Mouse (Mus musculus): ENCODE measurements around the gene Cfap43.
A peak's percentile ranks its signal among the peaks of the same experiment; 100 is the strongest.

Gene Cfap43

DNA sequence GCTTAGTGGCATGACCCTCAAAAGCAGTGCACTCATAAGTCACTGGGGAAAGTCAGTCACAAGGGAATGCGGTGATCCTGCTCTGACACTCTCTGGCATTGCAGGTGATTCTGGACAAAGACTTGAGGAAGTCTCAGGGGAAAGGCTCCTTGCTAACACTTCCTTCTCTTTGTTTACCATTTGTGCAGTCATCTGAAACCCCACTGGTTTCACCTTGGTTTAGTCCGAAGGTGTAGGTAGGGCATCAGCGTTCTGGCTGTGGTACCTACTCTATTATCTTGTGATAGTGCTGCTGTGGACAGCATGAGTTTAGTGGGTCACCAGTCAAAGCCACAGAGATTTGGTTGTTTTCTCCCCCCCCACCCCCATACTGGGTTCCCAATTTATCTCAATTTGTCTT, 69.4 kb downstream of the Cfap43 start:
- DNase-seq, result peak; percentile 64

DNA sequence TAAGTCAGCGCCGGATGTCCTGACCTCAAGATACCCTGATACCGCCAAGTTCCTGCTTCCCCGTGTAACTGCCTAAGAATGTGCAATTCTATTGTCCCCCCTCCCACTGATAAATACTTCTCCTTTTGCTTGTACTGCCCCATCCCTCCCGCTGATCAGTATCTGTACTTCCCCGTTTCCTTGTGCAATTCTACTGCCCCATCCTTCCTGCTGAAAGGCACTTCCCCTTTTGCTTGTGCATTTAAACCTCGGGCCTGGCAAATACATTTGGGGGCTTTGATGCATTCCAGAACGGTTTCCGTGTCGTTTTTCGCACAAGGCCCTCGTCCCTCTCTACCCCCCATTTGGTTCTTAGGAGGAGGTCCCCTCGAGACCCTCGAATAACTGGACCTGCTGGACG, 77.9 kb downstream of the Cfap43 start:
- DNase-seq, result peak; percentile 66

DNA sequence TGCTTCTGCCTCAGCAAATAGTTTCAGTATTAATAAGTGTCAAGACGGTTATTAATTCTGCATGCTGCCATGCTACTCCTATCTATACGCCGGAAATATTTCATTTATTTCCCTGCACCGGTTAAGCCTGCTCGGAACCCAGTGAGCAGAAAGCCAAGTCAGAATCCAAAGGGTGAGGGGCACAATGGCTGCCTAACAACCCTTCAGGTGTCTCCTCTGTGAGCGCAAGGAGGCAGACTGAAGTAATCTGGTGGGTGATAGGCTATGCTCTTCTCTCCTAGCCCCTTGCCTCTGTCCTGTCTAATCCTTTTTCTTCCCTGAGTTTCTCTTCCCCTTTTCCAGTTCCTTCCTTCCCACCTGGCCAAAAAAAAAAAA, 81.6 kb downstream of the Cfap43 start:
- no peak for DNase-seq

DNA sequence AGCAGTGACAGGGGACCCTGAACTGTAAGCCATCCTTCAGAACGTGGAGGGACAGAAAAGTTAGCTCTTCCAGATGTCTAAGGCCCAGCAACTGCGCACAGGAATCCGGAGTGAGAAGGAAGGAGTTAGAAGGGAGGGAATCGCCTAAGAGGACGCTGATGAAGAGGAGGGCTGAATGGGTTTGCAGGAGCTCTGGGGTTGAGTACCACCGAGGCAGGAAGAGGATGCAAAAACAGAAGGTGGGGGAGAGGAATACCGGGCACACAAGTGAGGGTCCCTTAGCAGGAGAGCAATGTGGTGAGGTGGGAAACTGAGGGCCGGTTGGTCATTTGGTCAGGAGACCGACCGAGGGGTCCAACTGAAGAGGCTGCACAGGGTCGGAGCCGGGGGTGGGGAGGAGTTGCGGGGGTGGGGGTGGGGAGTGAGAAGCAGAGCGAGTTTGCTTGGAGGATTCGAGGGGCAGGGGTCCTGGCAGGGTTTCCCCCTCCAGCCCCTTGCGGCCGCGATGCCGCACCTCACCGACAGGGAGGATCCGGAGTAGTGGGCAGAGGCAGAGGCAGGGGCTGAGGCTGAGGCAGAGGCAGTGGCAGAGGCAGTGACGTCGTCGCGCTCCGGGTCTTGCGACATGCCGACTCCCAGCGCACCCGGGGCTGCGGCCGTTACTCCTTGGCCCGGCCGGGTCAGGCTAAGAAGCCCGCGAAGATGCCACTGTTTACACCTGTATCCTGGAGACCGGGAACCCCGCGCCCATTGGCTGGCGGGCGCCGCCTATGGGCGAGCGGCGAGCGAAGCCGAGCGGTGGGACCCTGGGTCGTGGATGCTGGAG, 82.2 kb downstream of the Cfap43 start:
- peak; percentile 95 for DNase-seq

DNA sequence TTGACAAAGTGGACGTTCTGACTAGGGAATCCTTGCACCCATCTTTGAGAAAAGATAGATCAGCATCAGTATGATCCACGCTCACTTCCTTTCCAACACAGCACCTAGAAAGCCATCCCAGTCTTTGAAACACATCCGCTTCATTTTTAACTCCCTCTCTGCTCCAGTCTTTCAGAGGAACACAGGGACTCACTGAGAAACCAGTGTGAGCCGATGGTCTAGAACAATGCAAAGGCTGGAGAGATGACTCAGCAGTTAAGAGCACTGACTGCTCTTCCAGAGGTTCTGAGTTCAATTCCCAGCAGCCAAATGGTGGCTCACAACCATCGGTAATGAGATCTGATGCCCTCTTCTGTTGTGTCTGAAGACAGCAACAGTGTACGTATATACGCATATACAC, 83.3 kb downstream of the Cfap43 start:
- peak; percentile 40 for DNase-seq

DNA sequence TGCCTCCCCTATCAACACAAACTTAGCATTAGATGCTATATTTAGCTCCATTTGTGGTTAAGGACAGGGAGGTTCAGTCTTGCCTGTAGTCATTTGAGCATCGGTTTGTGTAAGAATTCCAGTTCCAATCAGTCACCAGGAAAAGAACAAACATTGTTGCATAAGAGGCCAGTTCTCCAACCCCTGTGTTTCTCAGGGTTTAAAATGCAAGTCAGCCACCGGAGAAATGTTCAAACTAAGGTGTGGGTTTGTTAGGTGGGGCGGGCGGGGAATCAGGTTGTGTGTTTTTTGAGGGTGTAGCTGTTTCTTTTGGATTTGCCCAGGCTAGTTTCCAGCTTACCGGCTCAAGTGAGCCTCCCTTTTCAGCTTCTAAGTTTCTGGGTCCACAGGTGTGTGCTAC, 84.5 kb downstream of the Cfap43 start:
- DNase-seq, result no peak

DNA sequence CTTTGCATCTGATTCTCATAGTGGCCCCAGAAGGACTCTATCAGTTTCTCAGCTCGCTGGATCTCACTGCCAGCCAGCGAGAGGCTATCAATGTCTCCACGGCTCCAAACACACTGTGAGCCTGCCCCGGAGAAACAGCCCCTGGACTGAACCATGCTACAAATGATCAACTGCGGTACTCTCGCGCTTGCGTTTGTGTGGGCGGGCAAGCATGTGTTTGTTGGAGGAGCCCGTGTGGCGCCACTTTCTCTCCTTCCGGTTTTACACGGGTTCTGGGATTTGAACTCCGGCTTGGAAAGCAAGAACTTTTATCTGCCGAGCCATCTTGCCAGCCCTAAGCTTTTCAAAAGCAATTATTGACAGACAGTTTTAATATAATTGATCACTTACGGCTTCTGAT, 86.8 kb downstream of the Cfap43 start:
- peak; percentile 79 for DNase-seq

DNA sequence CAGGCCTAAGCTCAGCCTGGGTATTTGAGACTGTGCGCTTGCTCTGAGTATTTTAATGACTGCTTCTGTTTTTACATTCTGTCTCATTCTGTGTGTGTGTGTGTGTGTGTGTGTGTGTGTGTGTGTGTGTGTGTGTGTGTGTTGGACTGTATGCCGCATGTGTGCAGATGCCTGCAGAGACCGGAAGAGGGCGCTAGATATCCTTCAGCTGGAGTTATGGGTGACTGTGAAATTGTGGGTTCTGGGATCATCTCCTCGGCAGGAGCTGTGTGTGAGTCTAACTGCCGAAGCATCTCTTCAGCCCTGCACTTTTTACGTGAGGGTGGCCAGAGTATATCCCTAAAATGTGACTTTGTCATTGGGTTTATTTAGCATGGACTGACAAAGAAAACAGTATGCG, 88.0 kb downstream of the Cfap43 start:
- DNase-seq, result peak; percentile 74

DNA sequence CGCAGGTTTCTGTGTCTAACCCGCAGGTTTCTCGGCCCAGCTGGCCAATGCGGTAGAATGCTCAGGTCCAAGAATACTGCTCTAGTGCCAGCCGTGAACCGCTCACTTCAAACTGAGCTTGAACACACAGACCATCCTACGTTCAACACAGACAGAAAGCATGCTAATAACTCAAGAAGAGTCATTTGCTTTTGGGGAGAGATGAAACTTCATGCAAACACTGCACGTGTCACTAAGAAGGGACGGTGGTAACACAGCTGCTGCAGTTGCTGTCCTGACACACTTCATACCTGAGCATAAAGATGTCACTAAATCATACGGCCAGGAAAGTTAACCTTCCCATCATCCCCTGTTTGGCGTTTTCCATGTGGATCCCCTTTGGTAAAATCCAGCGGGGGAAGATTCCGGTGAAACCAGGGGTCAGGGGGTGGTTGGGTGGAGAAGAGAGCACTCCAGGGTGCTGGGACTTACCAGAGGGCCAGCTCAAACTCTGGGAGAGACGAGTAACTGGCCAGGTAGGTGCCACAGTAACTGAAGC, 89.1 kb downstream of the Cfap43 start:
- peak; percentile 74 for DNase-seq

DNA sequence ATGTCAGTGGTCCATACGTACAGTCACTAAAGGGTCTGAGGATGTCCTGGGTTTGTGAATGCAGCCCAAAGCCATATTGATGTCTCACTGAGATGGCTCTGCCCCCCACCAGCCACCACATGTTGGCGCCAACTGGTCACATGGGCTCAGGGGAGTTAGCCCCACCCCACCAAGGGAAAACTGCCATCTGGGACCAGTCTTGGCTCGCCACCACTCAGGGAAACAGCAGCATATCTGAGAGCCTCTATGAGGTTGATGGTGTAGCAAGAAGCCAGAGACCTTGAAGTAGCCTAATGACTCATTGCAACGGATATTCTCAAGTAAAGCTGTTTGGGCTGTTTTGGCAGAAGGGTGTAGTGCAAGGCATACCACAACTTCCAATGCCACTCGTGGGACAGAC, 95.1 kb downstream of the Cfap43 start:
- DNase-seq, result peak; percentile 80

DNA sequence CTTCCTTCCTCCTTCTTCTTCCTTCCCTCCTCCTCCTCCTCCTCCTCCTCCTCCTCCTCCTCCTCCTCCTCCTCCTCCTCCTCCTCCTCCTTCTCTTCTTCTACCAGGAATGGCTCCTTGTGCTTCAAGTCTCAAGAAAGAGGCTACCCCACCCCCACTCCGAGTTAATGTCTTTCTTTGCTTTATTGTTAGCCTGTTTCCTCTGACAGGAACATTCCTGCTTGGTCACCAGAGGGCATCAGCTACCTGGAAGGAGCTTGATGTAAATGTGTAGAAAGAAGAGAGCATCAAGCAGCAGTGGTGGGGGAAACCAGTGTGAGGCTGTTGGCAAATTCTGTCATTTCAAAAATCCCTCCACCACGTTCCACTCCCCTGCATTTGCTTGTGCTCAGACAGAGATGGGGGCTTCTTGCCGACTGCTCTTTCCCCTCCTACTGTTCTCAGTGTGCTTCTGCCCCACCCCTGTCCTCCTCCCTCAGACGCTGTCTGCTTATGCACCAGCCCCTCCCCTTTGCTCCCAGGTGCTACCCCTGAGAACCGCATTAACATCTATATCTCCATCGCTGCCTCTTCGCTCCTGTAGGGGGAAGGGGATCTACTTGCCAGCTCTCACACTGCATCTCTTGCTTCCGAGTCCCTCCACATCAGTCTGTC, 96.8 kb downstream of the Cfap43 start:
- peak; percentile 84 for DNase-seq

DNA sequence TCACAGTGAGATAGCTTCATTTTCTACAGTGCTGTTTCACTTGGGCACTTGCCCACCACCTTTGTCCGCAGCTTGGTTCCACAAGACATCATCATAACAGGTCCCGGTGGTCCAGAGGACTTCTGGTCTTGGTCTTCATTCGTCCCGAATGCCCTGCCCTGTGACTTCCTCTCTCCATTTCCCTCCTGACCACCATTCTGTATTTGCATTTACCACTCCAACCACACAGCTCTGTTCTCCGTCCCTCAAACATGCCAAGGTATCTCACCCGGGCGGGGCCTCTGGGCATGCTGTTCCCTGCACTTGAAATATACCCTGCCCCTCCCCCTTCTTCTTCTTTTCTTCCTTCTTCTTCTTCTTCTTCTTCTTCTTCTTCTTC, 97.6 kb downstream of the Cfap43 start:
- peak; percentile 78 for DNase-seq

DNA sequence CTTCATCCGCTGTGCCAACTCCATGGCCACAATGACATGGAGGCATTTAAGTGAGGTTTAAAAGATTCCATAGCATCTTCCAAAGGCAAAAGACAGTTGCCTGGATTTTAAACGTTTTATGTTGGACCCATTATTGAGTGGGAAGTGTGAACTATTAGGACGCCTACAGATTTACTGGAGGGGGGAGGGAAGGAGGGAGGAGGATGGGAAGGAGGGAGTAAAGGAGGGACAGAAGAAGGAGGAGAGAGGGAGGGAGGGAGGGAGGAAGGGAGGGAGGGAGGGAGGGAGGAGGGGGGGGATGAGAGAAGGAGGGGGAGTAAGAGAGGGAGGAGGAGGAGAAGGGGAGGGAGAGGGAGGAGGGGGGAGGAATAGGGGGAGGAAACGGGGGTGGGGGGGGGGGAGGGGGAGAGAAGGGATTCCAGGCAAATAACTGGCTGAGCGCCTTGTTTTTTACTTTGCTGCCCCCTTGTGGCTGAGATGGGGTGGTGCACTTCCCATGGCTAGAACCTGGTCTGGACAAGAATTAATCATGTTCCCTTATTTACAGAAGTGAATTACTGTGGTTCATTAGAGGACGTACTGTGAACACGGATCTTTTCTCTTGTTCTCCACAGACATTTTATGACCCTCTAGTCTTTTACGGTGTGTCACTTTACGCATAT, 98.1 kb downstream of the Cfap43 start:
- DNase-seq, result peak; percentile 89

DNA sequence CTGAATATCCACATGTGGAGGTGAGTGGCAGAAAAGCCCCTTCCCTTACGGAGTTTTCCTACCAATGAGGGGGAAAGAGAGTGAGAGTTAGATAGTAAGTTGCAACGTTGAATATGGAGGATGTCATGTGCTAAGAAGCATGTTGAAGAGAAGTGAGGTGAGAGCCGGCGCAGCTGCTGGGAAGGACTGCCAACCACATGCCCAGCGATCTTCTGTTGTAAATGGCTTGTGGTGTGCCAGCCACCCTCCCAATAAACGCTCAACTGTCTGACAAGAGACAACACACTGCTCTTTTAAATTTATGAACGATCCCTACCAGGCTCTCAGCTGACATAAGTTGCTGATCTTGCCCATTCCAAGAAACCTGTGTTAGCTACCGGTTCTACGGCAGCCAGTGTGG, 101.4 kb downstream of the Cfap43 start:
- peak; percentile 65 for DNase-seq

DNA sequence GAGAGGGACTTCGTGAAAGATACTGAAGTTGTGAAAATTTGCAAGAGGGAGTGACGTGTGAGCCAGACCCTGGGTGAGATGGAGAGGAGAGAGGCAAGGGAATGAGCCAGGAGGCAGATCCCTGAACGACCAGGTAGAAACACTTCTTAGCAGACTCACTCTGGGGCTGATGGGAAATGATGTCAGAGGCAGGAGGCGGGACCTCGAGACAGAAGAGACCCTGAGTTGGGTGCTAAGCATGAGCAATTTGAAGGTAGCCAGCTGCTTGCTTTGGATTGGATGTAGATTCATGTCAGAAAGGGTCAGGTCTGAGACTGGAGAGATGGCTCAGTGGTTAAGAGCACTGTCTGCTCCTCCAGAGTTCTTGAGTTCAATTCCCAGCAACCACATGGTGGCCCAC, 104.4 kb downstream of the Cfap43 start:
- DNase-seq, result peak; percentile 81

DNA sequence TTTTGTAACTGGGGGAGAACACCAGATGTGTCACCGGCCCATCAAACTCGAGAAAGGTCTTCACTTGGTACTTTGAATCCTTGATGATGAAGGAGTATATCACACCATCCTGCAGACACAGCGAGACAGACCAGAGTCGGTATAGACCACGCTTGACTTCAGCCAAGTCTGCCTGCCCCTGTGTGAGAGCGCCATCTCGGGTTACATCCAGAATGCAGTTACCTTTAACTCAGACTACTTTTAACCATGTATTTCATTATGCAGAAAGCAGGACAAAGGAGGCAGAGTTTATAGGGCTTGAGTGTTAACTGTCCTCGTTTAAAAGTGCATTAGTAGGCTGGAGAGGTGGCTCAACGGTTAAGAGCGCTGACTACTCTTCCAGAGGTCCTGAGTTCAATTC, 107.0 kb downstream of the Cfap43 start:
- DNase-seq, result peak; percentile 29

DNA sequence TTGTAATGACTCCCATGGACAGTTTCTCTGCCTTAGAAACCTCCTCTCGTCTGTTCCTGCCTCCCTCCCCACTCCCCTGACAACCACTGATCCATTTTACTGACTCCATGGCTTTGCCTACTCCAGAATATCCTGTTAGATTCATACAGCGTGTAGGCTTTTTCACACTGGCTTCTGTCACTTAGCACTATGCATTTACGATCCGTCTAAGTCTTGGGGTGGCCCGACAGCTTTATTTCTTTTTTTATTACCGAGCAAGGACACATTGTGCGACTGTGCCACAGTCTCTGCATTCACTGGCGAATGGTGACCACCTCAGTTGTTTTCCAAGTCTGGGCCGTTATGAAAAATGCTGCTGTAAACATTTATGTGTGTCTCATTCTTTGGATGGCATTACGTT, 120.5 kb downstream of the Cfap43 start:
- DNase-seq, result peak; percentile 43

DNA sequence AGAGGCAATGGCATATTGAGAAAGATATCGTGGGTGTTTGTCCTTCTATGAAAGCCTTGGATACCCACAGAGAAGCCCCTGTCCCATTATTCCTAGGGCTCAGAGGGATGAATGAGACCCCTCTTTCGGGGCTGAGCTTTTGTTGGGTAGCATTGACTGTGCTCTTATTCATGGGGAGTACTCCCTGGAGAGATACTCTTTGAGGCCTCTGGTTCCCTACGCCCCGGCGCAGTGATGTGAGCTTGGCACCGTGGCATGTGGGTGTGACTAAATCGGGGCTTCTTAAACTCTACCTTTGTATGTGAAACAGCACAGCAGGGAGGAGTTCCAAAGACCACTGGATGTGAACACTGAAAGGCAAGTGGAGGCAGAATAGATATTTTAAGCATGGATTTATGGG, 122.4 kb downstream of the Cfap43 start:
- peak; percentile 64 for DNase-seq

DNA sequence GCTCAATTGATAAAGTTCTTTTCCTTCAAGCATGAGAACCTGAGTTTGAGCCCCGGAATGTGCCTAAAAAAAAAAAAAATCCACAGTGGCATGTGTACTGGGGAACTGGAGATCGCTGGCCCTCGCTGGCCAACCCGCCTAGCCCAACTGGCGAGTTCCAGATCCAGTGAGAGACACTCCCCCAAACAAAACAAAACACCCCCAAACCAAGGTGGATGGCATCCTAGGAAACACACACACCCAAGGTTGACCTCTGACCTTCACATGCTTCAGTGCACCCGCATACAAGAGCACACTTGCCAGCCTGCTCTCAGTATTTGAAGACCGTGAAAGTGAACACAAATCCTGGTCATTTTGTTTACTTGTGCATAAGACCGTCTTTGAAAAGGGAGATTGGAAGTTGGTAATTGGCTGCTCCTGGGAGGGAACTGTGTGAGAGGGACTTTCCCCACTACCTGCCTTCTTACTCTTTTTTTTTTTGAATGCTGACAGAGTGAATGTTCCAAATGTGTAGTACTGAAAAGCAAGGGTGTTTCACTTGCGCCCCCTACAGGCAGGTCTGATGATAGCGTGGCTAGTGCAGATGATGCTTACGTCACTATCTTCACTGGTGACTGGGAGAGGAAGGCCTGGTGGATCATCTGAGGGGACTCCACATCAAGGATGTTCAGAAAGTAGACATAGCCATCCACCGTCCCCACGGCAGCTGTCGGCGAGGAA, 123.9 kb downstream of the Cfap43 start:
- DNase-seq, result peak; percentile 96

DNA sequence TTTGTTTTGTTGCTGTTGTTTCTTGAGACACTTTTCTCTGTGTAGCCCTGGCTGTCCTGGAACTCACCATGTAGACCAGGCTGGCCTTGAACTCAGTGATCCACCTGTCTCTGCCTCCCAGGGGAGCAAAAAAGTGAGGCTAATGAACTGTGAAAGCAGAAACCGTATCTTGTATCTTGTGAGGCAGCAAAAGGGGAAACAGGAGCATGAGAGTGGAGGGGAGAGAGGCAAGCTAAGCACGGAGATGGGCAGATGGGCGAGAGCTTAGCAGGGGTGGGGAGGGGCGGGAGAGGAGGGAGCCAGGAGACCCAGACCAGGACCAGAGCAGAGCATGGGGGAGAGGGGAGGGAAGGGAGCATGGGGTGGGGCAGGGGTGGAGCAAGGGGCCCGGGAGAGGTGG, 124.8 kb downstream of the Cfap43 start:
- DNase-seq, result peak; percentile 7

DNA sequence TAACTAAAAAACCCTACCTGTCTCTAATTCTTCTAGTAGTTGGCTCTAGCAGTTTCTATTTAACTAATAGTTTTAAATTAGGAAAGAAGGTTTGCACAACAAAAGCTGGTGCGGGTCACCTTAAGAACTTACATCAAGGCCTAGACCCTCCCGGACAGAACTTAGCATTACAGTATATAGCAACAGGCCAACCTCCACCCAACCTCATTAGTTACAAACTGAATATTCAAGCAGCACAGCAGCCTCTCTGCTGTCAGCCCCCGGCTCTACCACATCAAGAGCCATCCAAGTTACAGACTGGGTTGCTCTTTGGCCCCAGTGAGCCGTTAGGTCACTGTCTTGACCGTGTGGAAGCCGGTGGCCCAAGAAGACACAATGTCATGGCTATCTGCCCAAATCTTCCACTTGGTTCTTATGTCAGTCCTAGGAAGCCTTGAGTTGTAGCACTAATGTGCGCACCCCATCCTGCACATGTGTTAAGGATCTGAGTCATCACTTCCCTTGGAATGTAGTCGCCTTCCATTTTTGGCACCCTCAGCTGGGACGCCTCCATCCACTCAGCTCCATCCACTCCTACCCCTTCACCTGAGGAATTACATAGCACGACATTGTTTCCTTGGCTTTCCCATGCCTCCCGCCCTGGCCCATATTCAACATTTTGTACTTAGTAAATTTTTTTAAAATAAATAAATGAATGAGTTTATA, 128.6 kb downstream of the Cfap43 start:
- DNase-seq, result peak; percentile 84

DNA sequence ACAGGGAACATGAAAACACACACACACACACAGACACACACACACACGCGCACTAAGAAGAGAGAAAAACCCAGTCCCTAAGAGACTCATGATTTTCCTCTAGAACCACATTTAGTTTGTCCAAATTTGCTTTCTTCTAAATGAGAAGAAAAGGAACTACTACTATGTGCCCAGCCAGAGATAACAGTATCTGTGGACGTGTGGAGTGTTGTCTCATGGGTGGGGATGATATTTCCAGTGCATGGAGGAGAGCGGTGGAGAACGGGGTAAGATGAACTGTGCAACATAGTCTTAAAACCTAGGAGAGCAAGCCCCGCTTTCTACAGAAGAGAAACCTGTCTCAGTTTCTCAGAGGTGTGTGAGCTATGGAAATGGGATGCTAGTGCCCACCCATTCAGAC, 135.2 kb downstream of the Cfap43 start:
- DNase-seq, result peak; percentile 6

DNA sequence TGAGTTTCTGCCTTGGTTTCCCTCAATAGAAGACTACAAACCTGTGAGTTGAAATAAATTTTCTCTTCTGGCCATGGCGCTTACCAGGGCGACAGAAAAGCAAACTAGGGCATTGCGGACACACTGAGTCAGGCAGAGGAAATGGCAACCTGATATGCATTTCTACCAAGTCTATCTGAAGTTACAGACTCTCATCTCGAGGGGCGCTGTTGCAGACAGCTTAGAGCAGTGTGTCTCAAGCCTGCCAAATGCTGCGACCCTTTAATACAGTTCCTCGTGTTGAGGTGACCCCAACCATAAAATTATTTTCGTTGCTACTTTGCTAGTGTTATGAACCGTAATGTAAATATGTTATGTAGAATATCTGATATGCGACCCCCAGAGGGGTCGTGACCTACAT, 138.1 kb downstream of the Cfap43 start:
- no peak for DNase-seq
